Mouse (Mus musculus): ENCODE results near the gene Gas7.

GRCm38 (mm10) chr11:67480204-67480956, 25.1 kb downstream of the Gas7 start:
- TF ChIP-seq POLR2A (IDR thresholded peaks at IDR 0.05; ENCODE audit: extremely low read depth, insufficient read depth, low read length) (no peak), CTCF (IDR thresholded peaks at IDR 0.05; ENCODE audit: low read depth, low read length) (no peak)

Measured in liver, adult 2 months (tissue).